Mouse (Mus musculus) kidney, postnatal 0 days (tissue): ENCODE measurements around the gene Katnb1. TPM values are rescaled to one million over a fixed set of nuclear protein-coding genes. Genes with fewer than 3 reads are reported as not detected.
A peak's percentile ranks its signal among the peaks of the same experiment; 100 is the strongest.

Experiments used
- ATAC-seq: fragments of 200-750 bp; cut with Nextera tagmentation; replicated peaks from 2 replicates; pipeline ENCODE4 v1.8.0; 2017; ENCODE audit warnings: low read depth, moderate number of reproducible peaks, moderate TSS enrichment, moderate library complexity; ENCODE audit not compliant: low FRiP score
- DNase-seq: peaks from one replicate; pipeline ENCODE4 v3.0.0-alpha.2; 2016; ENCODE audit warnings: low spot score
- H3K27ac ChIP-seq: fragments of 300-500 bp; sonication (generic); 2 replicates; pipeline ENCODE4 v1.5.1; 2014; ENCODE audit warnings: mild to moderate bottlenecking
- H3K27me3 ChIP-seq: fragments of 300-500 bp; sonication (generic); 2 replicates; pipeline ENCODE4 v1.6.1; 2014; ENCODE audit warnings: low read length, mixed read lengths; ENCODE audit not compliant: insufficient read depth
- H3K36me3 ChIP-seq: fragments of 300-500 bp; sonication (generic); 2 replicates; pipeline ENCODE4 v1.6.1; 2014; ENCODE audit warnings: low read length, mixed read lengths; ENCODE audit not compliant: insufficient read depth
- H3K4me1 ChIP-seq: fragments of 300-500 bp; sonication (generic); replicated peaks from 2 replicates; pipeline ENCODE4 v1.6.1; 2014; ENCODE audit warnings: antibody characterized with exemption, low read length, mixed read lengths; ENCODE audit not compliant: insufficient read depth
- H3K4me2 ChIP-seq: fragments of 300-500 bp; sonication (generic); 2 replicates; pipeline ENCODE4 v1.6.1; 2014; ENCODE audit warnings: mild to moderate bottlenecking, low read length, moderate library complexity, mixed read lengths
- H3K4me3 ChIP-seq: fragments of 300-500 bp; sonication (generic); replicated peaks from 2 replicates; pipeline ENCODE4 v1.5.1; 2014; ENCODE audit warnings: low read depth, low read length
- H3K9ac ChIP-seq: fragments of 300-500 bp; sonication (generic); 2 replicates; pipeline ENCODE4 v1.6.1; 2014; ENCODE audit warnings: low read depth, low read length
- H3K9me3 ChIP-seq: fragments of 300-500 bp; sonication (generic); replicated peaks from 2 replicates; pipeline ENCODE4 v1.6.1; 2016; ENCODE audit warnings: low read length, inconsistent platforms, mixed read lengths
- CTCF ChIP-seq: IDR thresholded peaks from 2 replicates; pipeline ENCODE4 v1.5.1; 2016; ENCODE audit warnings: antibody characterized with exemption, low read depth, mild to moderate bottlenecking, moderate library complexity
- whole genome bisulfite sequencing: fragments of 180-500 bp; shearing (Covaris S2); extraction: QIAGEN DNeasy Blood & Tissue Kit; methylation state at CpG from one replicate; pipeline ENCODE4 v1.1.7; 2014; 5-methylcytosine and 5-hydroxymethylcytosine counted together
- polyA plus RNA-seq: library from polyadenylated mRNA; unstranded; fragments of >200 nt; fragmentation: Nextera tagmentation; extraction: Ambion mirVana; gene quantifications from 2 replicates; pipeline ENCODE4 v1.2.1, GENCODE M21; 2015

Katnb1 gene
- polyA plus RNA-seq, 1 experiment from 2014 or later, result 21.2 TPM

GRCm38 (mm10) chr8:95059812-95060533 is 21.0 kb upstream of the Katnb1 start:
- Histone ChIP-seq H3K9me3 (no peaks in the 10 kb centered on the region), H3K36me3 (no peaks in the 10 kb centered on the region), H3K4me2 (no peak overlapping the region), H3K4me1 (no peaks in the 10 kb centered on the region), H3K27me3 (no peaks in the 10 kb centered on the region), H3K4me3 (no peak overlapping the region), H3K9ac (no peak overlapping the region), H3K27ac (no peak overlapping the region)
- TF ChIP-seq CTCF, result no peak
- ATAC-seq (no peak), DNase-seq (no peak)
- 48% methylated on average over 6 of the region's 6 CpGs for WGBS

- Histone ChIP-seq H3K4me2 (no peak overlapping the region), H3K27me3 (no peaks in the 10 kb centered on the region), H3K27ac (no peak overlapping the region), H3K9ac (no peak overlapping the region), H3K9me3 (no peaks in the 10 kb centered on the region), H3K4me1 (no peaks in the 10 kb centered on the region), H3K4me3 (no peak overlapping the region), H3K36me3 (no peaks in the 10 kb centered on the region)
- no peak for ATAC-seq
- WGBS, result 91% methylated on average over 2 of the region's 2 CpGs
- no peak for TF ChIP-seq CTCF
- no peak for DNase-seq
These were observed 16.5 kb upstream of the Katnb1 start for GRCm38 (mm10) chr8:95064531-95064930.

- peak; percentile 74 for TF ChIP-seq CTCF
- Histone ChIP-seq H3K9me3 (no peaks in the 10 kb centered on the region), H3K27ac (no peak overlapping the region), H3K27me3 (no peaks in the 10 kb centered on the region), H3K36me3 (no peaks in the 10 kb centered on the region), H3K4me2 (no peak overlapping the region), H3K4me1 (no peaks in the 10 kb centered on the region), H3K4me3 (no peak overlapping the region), H3K9ac (no peak overlapping the region)
- 40% methylated on average over 3 of the region's 3 CpGs for WGBS
- ATAC-seq, result 0 out of 2 replicates have a peak, but pooled peaks have one; percentile 13
- DNase-seq, result peak; percentile 61
These were observed 13.4 kb upstream of the Katnb1 start for GRCm38 (mm10) chr8:95067582-95067981.

GRCm38 (mm10) chr8:95075504-95075903 is 5.5 kb upstream of the Katnb1 start:
- ATAC-seq, result no peak
- WGBS, result 72% methylated on average over 3 of the region's 3 CpGs
- no peak for DNase-seq

GRCm38 (mm10) chr8:95076151-95076550 is 4.8 kb upstream of the Katnb1 start:
- no peak for DNase-seq
- ATAC-seq, result no peak
- H3K4me2 ChIP-seq, result no peak overlapping the region
- no peaks in the 10 kb centered on the region for H3K36me3 ChIP-seq
- no peaks in the 10 kb centered on the region for H3K27me3 ChIP-seq
- no peak overlapping the region for H3K4me3 ChIP-seq
- no peak overlapping the region for H3K9ac ChIP-seq
- H3K9me3 ChIP-seq, result no peaks in the 10 kb centered on the region
- no peak overlapping the region for H3K27ac ChIP-seq
- H3K4me1 ChIP-seq, result no peaks in the 10 kb centered on the region
- 86% methylated on average over 17 of the region's 17 CpGs for WGBS
- no peak for TF ChIP-seq CTCF

More at GRCm38 (mm10) chr8:95075504-95075903, 5.5 kb upstream of the Katnb1 start:
- no peak overlapping the region for H3K4me3 ChIP-seq
- no peaks in the 10 kb centered on the region for H3K4me1 ChIP-seq
- H3K27ac ChIP-seq, result no peak overlapping the region
- H3K9ac ChIP-seq, result no peak overlapping the region
- H3K9me3 ChIP-seq, result no peaks in the 10 kb centered on the region
- TF ChIP-seq CTCF, result no peak
- no peaks in the 10 kb centered on the region for H3K27me3 ChIP-seq
- no peaks in the 10 kb centered on the region for H3K36me3 ChIP-seq
- no peak overlapping the region for H3K4me2 ChIP-seq

DNA sequence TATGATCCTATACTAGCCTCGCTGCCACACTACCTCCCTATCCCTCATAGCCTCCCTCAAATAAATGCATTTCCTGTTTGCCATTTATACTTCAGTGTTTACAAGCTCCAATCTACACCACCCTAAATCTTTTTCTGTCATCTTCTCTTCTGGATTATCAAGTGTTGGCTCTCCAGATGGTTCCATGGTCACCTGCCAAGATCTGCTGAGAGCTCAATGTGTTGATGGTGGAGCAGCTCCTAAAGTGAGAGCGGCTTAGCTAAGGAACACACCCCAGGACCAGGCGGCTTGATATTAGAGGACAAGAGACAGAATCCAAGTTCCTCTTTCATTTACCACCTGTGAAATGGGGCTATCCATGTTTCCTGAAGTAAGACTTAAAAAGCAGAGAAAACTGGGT is 2.9 kb upstream of the Katnb1 start:
- H3K9ac ChIP-seq, result no peak overlapping the region
- ATAC-seq (no peak), DNase-seq (no peak)
- H3K4me1 ChIP-seq, result no peaks in the 10 kb centered on the region; the same call in 1 of the 2 replicates
- H3K4me3 ChIP-seq, result no peak overlapping the region
- WGBS, result 76% methylated on average over 3 of the region's 3 CpGs
- no peaks in the 10 kb centered on the region for H3K9me3 ChIP-seq
- H3K27ac ChIP-seq, result no peak overlapping the region
- H3K36me3 ChIP-seq, result no peaks in the 10 kb centered on the region
- H3K27me3 ChIP-seq, result no peaks in the 10 kb centered on the region
- no peak overlapping the region for H3K4me2 ChIP-seq
- TF ChIP-seq CTCF, result no peak

- Histone ChIP-seq H3K9me3 (no peaks in the 10 kb centered on the region), H3K27ac (no peak overlapping the region), H3K4me2 (no peak overlapping the region), H3K4me1 (no peaks in the 10 kb centered on the region; the same call in 1 of the 2 replicates), H3K9ac (no peak overlapping the region), H3K4me3 (no peak overlapping the region), H3K27me3 (no peaks in the 10 kb centered on the region), H3K36me3 (no peaks in the 10 kb centered on the region)
- DNase-seq (no peak), ATAC-seq (no peak)
- TF ChIP-seq CTCF, result no peak
- 91% methylated on average over 4 of the region's 4 CpGs for WGBS
These were observed 1.7 kb upstream of the Katnb1 start for GRCm38 (mm10) chr8:95079305-95079704.
